Mouse (Mus musculus): ENCODE results near the gene Nfkbil1. TPM values are rescaled to one million over a fixed set of nuclear protein-coding genes. Genes with fewer than 3 reads are reported as not detected.

Gene Nfkbil1
- polyA plus RNA-seq, 1 experiment: 16.9 TPM

DNA sequence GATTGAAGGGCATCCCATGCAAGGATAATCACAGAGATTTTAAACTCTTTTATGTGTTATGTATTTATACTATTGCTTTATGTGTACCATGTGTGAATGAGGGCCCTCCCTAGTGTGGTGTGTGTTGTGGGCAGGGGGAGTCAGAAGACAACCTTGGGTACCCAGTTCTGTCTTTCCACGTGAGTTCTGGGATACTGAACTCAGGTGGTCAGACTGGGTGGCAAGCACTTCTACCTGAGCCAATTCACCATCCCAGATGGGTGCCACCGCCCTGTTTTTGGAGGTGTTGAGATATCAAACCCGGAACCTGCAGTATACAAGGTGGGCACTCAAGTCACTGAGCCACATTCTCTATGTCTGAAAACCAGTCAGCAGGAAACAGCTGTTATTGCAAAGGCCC lies 36.7 kb upstream of the Nfkbil1 start:
- no peak overlapping the region for H3K27ac ChIP-seq (ENCODE audit: insufficient read depth, low read length)
- peaks cover 5% of the 10 kb centered on the region; the same call in 1 of the 2 replicates for H3K36me3 ChIP-seq (ENCODE audit: control insufficient read depth, insufficient read depth, low read length)
- no peaks in the 10 kb centered on the region for H3K27me3 ChIP-seq (ENCODE audit: control insufficient read depth, insufficient read depth, low read length)
- H3K4me1 ChIP-seq (ENCODE audit: control insufficient read depth, insufficient read depth, insufficient read length): peaks cover 2% of the 10 kb centered on the region; the same call in 1 of the 2 replicates
- no peak for TF ChIP-seq POLR2A (IDR thresholded peaks at IDR 0.05; ENCODE audit: low read depth, low read length)
- TF ChIP-seq CTCF (IDR thresholded peaks at IDR 0.05; ENCODE audit: extremely low read depth, insufficient read depth, insufficient read length, insufficient replicate concordance): no peak
- H3K4me3 ChIP-seq (ENCODE audit: extremely low read depth, insufficient read depth, insufficient read length): no peak overlapping the region
- no peak for DNase-seq (ENCODE audit: low read depth in 1 of 2, low spot score in 2 of 2)
- 87% methylated on average over 3 of the region's 3 CpGs for WGBS

DNA sequence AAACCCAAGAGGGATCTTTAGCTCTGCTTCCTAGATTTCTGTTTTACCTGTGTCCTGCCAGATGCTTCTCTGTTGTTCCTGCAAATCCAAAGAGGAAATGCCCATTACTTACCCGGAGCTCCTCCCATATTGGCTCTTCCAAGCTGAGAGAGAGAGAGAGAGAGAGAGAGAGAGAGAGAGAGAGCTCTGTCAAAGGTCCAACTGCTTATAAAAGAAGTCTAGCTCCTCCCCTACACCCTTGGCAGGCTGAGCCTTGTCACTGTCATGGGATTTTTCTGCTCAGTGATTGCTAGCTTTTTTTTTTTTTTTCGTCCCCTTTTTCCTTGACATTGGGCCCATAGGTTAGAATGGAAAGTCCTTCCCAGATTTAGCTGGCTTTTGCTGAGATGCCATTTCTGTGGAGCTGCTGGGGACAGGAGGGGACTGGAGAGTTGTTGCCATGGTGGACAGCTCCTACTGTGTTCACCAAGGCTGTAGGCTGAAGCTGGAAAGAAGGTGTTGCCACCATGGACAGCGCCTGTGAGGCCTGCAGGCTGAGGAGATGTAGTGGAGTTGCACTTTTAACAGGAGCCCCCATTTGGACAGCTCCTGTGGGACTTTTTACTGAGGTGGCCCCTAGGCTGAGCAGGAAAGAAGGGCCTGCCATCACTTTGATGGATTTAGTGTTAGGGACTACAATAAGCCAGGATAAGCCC lies 34.2 kb upstream of the Nfkbil1 start:
- TF ChIP-seq CTCF (IDR thresholded peaks at IDR 0.05; ENCODE audit: extremely low read depth, insufficient read depth, insufficient read length, insufficient replicate concordance) (no peak), POLR2A (IDR thresholded peaks at IDR 0.05; ENCODE audit: low read depth, low read length) (no peak)
- DNase-seq (ENCODE audit: low read depth in 1 of 2, low spot score in 2 of 2): peak in 1 of 2 experiments; percentile 59
- H3K4me1 ChIP-seq (ENCODE audit: control insufficient read depth, insufficient read depth, insufficient read length): peaks cover 9% of the 10 kb centered on the region; the same call in 1 of the 2 replicates
- WGBS: 52% methylated on average over 3 of the region's 3 CpGs
- H3K27me3 ChIP-seq (ENCODE audit: control insufficient read depth, insufficient read depth, low read length): no peaks in the 10 kb centered on the region
- H3K4me3 ChIP-seq (ENCODE audit: extremely low read depth, insufficient read depth, insufficient read length): no peak overlapping the region
- H3K36me3 ChIP-seq (ENCODE audit: control insufficient read depth, insufficient read depth, low read length): peaks cover 19% of the 10 kb centered on the region
- no peak overlapping the region for H3K27ac ChIP-seq (ENCODE audit: insufficient read depth, low read length)

DNA sequence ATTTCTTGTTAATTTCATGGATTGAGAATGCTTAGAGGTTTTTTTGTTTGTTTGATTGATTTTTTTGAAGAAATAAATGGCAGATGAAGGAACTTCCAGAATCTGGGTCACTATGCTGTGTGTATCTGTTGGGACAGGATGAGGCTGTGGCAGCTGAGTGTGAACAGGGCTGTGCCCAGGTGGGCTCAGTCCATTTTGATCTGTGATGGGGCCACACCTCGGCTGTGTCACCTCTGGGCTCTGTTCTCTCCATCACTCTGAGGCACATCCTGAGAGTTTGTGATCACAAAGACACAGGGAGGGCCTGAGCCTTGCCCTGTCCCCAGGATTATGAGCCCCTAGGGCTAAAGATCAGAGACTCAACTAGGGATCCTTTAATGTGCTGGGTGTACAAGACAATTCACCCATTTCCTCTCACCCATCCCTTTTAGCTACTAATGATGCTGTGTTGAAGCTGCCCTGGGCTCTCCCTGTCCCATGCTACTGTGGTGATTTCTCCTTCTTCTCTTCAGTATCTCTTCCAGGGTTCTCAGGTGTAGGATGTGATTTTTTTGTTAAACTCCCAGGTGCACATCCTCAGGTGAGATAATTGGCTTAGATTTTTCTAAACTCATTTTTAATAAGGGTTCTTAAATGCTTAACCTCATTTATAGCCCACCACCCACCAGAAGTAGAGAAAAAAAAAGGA lies 32.0 kb upstream of the Nfkbil1 start:
- Histone ChIP-seq H3K27me3 (ENCODE audit: control insufficient read depth, insufficient read depth, low read length) (no peaks in the 10 kb centered on the region), H3K4me3 (ENCODE audit: extremely low read depth, insufficient read depth, insufficient read length) (no peak overlapping the region), H3K36me3 (ENCODE audit: control insufficient read depth, insufficient read depth, low read length) (peaks cover 28% of the 10 kb centered on the region), H3K4me1 (ENCODE audit: control insufficient read depth, insufficient read depth, insufficient read length) (peaks cover 7% of the 10 kb centered on the region; the same call in 1 of the 2 replicates), H3K27ac (ENCODE audit: insufficient read depth, low read length) (no peak overlapping the region)
- 76% methylated on average over 1 of the region's 1 CpGs for WGBS
- DNase-seq (ENCODE audit: low read depth in 1 of 2, low spot score in 2 of 2): no peak
- TF ChIP-seq POLR2A (IDR thresholded peaks at IDR 0.05; ENCODE audit: low read depth, low read length): no peak
- no peak for TF ChIP-seq CTCF (IDR thresholded peaks at IDR 0.05; ENCODE audit: extremely low read depth, insufficient read depth, insufficient read length, insufficient replicate concordance)

DNA sequence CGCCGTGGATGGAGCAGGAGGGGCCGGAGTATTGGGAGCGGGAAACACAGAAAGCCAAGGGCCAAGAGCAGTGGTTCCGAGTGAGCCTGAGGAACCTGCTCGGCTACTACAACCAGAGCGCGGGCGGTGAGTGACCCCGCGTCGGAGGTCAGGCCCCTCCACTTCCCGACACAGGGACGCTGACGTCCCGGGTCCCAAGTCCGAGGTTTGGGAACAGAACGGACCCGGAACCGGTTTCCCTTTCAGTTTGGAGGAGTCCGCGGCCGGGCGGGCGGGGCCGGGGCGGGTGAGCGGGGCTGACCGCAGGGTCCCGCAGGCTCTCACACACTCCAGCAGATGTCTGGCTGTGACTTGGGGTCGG lies 27.9 kb upstream of the Nfkbil1 start:
- under 1% methylated on average over 31 of the region's 31 CpGs for WGBS

DNA sequence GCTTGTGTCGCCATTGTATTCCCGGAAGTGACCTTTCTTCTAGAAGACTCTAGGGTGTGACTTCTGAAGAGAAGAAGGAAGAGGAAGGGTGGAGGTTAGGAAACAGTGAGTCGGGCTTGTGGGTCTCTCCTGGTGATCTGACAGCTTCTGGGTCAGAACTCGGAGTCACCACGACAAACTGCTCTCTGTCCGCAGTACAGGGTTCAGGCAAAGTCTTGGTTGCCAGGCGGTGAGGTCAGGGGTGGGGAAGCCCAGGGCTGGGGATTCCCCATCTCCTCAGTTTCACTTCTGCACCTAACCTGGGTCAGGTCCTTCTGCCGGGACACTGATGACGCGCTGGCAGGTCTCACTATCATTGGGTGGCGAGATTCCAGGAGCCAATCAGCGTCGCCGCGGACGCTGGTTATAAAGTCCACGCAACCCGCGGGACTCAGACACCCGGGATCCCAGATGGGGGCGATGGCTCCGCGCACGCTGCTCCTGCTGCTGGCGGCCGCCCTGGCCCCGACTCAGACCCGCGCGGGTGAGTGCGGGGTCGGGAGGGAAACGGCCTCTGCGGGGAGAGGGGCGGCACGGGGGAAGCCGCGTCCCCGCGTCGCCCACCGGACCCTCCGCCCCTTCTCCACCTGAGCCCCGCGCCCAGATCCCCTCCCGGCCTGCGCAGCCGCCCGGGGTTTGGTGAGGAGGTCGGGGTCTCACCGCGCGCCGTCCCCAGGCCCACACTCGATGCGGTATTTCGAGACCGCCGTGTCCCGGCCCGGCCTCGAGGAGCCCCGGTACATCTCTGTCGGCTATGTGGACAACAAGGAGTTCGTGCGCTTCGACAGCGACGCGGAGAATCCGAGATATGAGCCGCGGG lies 27.3 kb upstream of the Nfkbil1 start, which contains the start of gene H2-D1:
H2-D1 (plus strand) TSS at position 67 of the 859 bp plus-strand sequence.
- under 1% methylated on average over 73 of the region's 73 CpGs for WGBS
- Histone ChIP-seq H3K27ac (ENCODE audit: insufficient read depth, low read length) (peak within 1 kb of the TSS; percentile 97), H3K36me3 (ENCODE audit: control insufficient read depth, insufficient read depth, low read length) (peaks cover 28% of the 10 kb centered on the region), H3K27me3 (ENCODE audit: control insufficient read depth, insufficient read depth, low read length) (no peaks in the 10 kb centered on the region), H3K4me3 (ENCODE audit: extremely low read depth, insufficient read depth, insufficient read length) (peak within 1 kb of the TSS; percentile 67), H3K4me1 (ENCODE audit: control insufficient read depth, insufficient read depth, insufficient read length) (peaks cover 23% of the 10 kb centered on the region; the same call in 1 of the 2 replicates)
- peak; percentile 97 to 100 for DNase-seq (ENCODE audit: low read depth in 1 of 2, low spot score in 2 of 2)
- TF ChIP-seq POLR2A (IDR thresholded peaks at IDR 0.05; ENCODE audit: low read depth, low read length) (peak; percentile 99), CTCF (IDR thresholded peaks at IDR 0.05; ENCODE audit: extremely low read depth, insufficient read depth, insufficient read length, insufficient replicate concordance) (no peak)

More for the DNA sequence above, 27.9 kb upstream of the Nfkbil1 start:
- peaks cover 28% of the 10 kb centered on the region for H3K36me3 ChIP-seq (ENCODE audit: control insufficient read depth, insufficient read depth, low read length)
- H3K4me1 ChIP-seq (ENCODE audit: control insufficient read depth, insufficient read depth, insufficient read length): peaks cover 23% of the 10 kb centered on the region; the same call in 1 of the 2 replicates
- H3K27ac ChIP-seq (ENCODE audit: insufficient read depth, low read length): peak overlapping the region; percentile 97
- H3K27me3 ChIP-seq (ENCODE audit: control insufficient read depth, insufficient read depth, low read length): no peaks in the 10 kb centered on the region
- TF ChIP-seq CTCF (IDR thresholded peaks at IDR 0.05; ENCODE audit: extremely low read depth, insufficient read depth, insufficient read length, insufficient replicate concordance) (no peak), POLR2A (IDR thresholded peaks at IDR 0.05; ENCODE audit: low read depth, low read length) (no peak)
- no peak for DNase-seq (ENCODE audit: low read depth in 1 of 2, low spot score in 2 of 2)
- peak overlapping the region; percentile 67 for H3K4me3 ChIP-seq (ENCODE audit: extremely low read depth, insufficient read depth, insufficient read length)

DNA sequence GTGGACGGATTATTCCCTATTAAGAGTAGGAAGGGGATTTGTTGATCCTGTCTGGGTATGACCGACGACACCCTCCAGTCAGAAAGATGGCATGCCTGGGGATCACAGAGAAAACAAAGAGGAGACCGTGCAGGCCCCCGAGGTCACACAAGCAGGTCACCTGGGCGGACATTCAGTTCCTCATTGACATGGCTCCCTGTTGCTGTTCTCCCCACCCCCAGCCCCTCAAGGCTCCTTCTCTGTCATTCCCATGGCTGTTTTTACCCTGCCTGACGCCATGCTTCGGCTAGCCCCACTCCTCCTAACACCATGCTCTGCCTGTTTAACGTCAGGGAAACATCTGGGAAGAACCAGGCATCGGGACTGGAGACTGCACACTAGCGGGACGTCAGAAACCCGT lies 26.1 kb upstream of the Nfkbil1 start:
- TF ChIP-seq CTCF (IDR thresholded peaks at IDR 0.05; ENCODE audit: extremely low read depth, insufficient read depth, insufficient read length, insufficient replicate concordance) (no peak), POLR2A (IDR thresholded peaks at IDR 0.05; ENCODE audit: low read depth, low read length) (no peak)
- 94% methylated on average over 13 of the region's 13 CpGs for WGBS
- H3K27me3 ChIP-seq (ENCODE audit: control insufficient read depth, insufficient read depth, low read length): no peaks in the 10 kb centered on the region
- peak overlapping the region; percentile 97 for H3K27ac ChIP-seq (ENCODE audit: insufficient read depth, low read length)
- no peak for DNase-seq (ENCODE audit: low read depth in 1 of 2, low spot score in 2 of 2)
- peaks cover 23% of the 10 kb centered on the region; the same call in 1 of the 2 replicates for H3K4me1 ChIP-seq (ENCODE audit: control insufficient read depth, insufficient read depth, insufficient read length)
- peaks cover 21% of the 10 kb centered on the region for H3K36me3 ChIP-seq (ENCODE audit: control insufficient read depth, insufficient read depth, low read length)
- H3K4me3 ChIP-seq (ENCODE audit: extremely low read depth, insufficient read depth, insufficient read length): no peak overlapping the region

Data from spleen, adult 2 months (tissue).